Mouse (Mus musculus): ENCODE results near the gene Zfp541. TPM values are rescaled to one million over a fixed set of nuclear protein-coding genes. Genes with fewer than 3 reads are reported as not detected.

Gene Zfp541
- total and polyA plus RNA-seq, 3 experiments, result 0.01 TPM; not detected in 2

- no peak overlapping the region for H3K9ac ChIP-seq (ENCODE audit: control insufficient read depth, low read depth, low read length, poor library complexity, severe bottlenecking)
- H3K4me1 ChIP-seq (ENCODE audit: control insufficient read depth in 1 of 2, insufficient read depth in 2 of 2, low read length in 2 of 2), result peaks cover 9 to 47% of the 10 kb centered on the region in 2 experiments
Observed at GRCm38 (mm10) chr7:16042850-16043775, 18.5 kb upstream of the Zfp541 start.

DNA sequence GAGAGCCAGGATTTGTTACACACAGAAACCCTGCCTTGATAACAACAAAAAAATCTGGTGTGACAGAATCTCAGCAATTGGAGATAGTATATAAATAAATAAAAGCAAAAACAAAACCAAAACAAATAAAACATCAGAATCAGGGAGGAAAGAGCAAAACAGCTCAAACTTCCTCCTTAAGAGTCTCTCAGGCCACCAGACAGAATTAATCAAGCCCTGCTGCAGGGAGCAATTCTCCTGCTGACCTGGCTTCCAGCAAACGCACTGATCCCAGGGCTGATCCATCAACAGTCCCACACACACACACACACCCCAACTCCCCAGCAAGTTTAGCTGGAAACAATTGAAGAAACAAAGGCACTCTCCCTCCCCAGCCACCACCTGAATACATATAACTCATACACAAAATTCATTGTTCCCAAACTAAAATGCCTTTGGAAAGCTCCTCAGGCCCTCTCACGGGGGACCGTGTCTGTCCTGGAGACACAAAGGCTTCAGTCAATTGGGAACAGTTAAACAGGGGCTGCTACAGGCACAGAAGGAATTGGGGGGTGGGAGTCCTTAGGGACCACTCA is 17.7 kb upstream of the Zfp541 start:
- Histone ChIP-seq H3K79me2 (ENCODE audit: control insufficient read depth, insufficient read depth, low read length, poor library complexity) (peaks cover 41% of the 10 kb centered on the region), H3K9ac (ENCODE audit: control insufficient read depth, low read depth, low read length, poor library complexity, severe bottlenecking) (no peak overlapping the region), H3K36me3 (ENCODE audit: control insufficient read depth in 1 of 2, insufficient read depth in 2 of 2, low read length in 2 of 2) (peaks cover 0 to 20% of the 10 kb centered on the region in 2 experiments; a peak in 2 of 4 replicates), H3K4me3 (ENCODE audit: control insufficient read depth in 1 of 2, insufficient read depth in 1 of 2, low read depth in 2 of 2, low read length in 2 of 2) (no peak overlapping the region), H3K4me1 (ENCODE audit: control insufficient read depth in 1 of 2, insufficient read depth in 2 of 2, low read length in 2 of 2) (peaks cover 7 to 40% of the 10 kb centered on the region in 2 experiments), H3K27ac (ENCODE audit: control insufficient read depth, low read depth, low read length) (no peak overlapping the region), H3K27me3 (ENCODE audit: control insufficient read depth in 1 of 2, insufficient read depth in 2 of 2, low read length in 2 of 2) (no peaks in the 10 kb centered on the region), H3K9me3 (replicated peaks; ENCODE audit: insufficient read depth, low read length) (no peaks in the 10 kb centered on the region)
- no peak for DNase-seq (ENCODE audit: low read depth, low spot score)
- TF ChIP-seq POLR2AphosphoS5 (IDR thresholded peaks at IDR 0.05; ENCODE audit: borderline replicate concordance, low read depth, low read length) (no peak), ELF1 (IDR thresholded peaks at IDR 0.05; ENCODE audit: low read depth, low read length) (0 out of 2 replicates have a peak, but pooled peaks have one; percentile 16), HCFC1 (IDR thresholded peaks at IDR 0.05; ENCODE audit: low read depth, low read length) (peak; percentile 51; the same call in 1 of the 2 replicates)

More at GRCm38 (mm10) chr7:16042850-16043775, 18.5 kb upstream of the Zfp541 start:
- H3K9me3 ChIP-seq (replicated peaks; ENCODE audit: insufficient read depth, low read length), result no peaks in the 10 kb centered on the region
- H3K79me2 ChIP-seq (ENCODE audit: control insufficient read depth, insufficient read depth, low read length, poor library complexity), result peaks cover 40% of the 10 kb centered on the region
- TF ChIP-seq MEF2A (IDR thresholded peaks at IDR 0.05; ENCODE audit: extremely low read depth, insufficient replicate concordance, low read depth, low read length, poor library complexity, severe bottlenecking) (no peak), UBTF (IDR thresholded peaks at IDR 0.05; ENCODE audit: borderline replicate concordance, insufficient read depth, low read depth, low read length) (no peak), JUND (IDR thresholded peaks at IDR 0.05; ENCODE audit: low read depth, low read length) (no peak), GABPA (IDR thresholded peaks at IDR 0.05; ENCODE audit: low read depth, low read length) (no peak), MAX (IDR thresholded peaks at IDR 0.05; ENCODE audit: low read length) (no peak), E2F4 (IDR thresholded peaks at IDR 0.05; ENCODE audit: borderline replicate concordance, low read depth, low read length) (no peak), ZC3H11A (IDR thresholded peaks at IDR 0.05; ENCODE audit: low read depth, low read length) (no peak), NELFE (IDR thresholded peaks at IDR 0.05; ENCODE audit: low read depth, low read length) (no peak), SMC3 (IDR thresholded peaks at IDR 0.05; ENCODE audit: low read depth, low read length) (no peak), TCF12 (IDR thresholded peaks at IDR 0.05; ENCODE audit: low read depth, low read length) (no peak), CHD2 (IDR thresholded peaks at IDR 0.05; ENCODE audit: low read length) (no peak), TAL1 (IDR thresholded peaks at IDR 0.05; ENCODE audit: low read length) (no peak), MAZ (IDR thresholded peaks at IDR 0.05; ENCODE audit: low read depth, low read length) (no peak), MXI1 (IDR thresholded peaks at IDR 0.05; ENCODE audit: low read depth, low read length) (no peak), MAFK (IDR thresholded peaks at IDR 0.05; ENCODE audit: borderline replicate concordance, low read depth, low read length) (no peak), ZMIZ1 (IDR thresholded peaks at IDR 0.05; ENCODE audit: low read depth, low read length) (no peak), ZKSCAN1 (IDR thresholded peaks at IDR 0.05; ENCODE audit: low read depth, low read length) (no peak), USF2 (IDR thresholded peaks at IDR 0.05; ENCODE audit: borderline replicate concordance in 1 of 2, insufficient read depth in 1 of 2, low read depth in 1 of 2, low read length in 2 of 2) (no peak), RCOR1 (IDR thresholded peaks at IDR 0.05; ENCODE audit: low read depth, low read length) (no peak), ZNF384 (IDR thresholded peaks at IDR 0.05; ENCODE audit: low read depth, low read length) (no peak)
- H3K36me3 ChIP-seq (ENCODE audit: control insufficient read depth in 1 of 2, insufficient read depth in 2 of 2, low read length in 2 of 2), result peaks cover 0 to 24% of the 10 kb centered on the region in 2 experiments; a peak in 2 of 4 replicates
- DNase-seq (ENCODE audit: low read depth, low spot score), result no peak
- no peaks in the 10 kb centered on the region for H3K27me3 ChIP-seq (ENCODE audit: control insufficient read depth in 1 of 2, insufficient read depth in 2 of 2, low read length in 2 of 2)
- H3K27ac ChIP-seq (ENCODE audit: control insufficient read depth, low read depth, low read length), result no peak overlapping the region
- no peak overlapping the region for H3K4me3 ChIP-seq (ENCODE audit: control insufficient read depth in 1 of 2, insufficient read depth in 1 of 2, low read depth in 2 of 2, low read length in 2 of 2)
